Mouse (Mus musculus) lung, embryonic 14.5 days (tissue): Measurements from ENCODE around the gene Gm14214. TPM values are rescaled to one million over a fixed set of nuclear protein-coding genes. Genes with fewer than 3 reads are reported as not detected.

Experiments used
- ATAC-seq: fragments of 200-750 bp; cut with Nextera tagmentation; 2 replicates; pipeline ENCODE4 v1.8.0; 2017; ENCODE audit warnings: mild to moderate bottlenecking, moderate TSS enrichment, moderate library complexity; ENCODE audit not compliant: insufficient read depth
- DNase-seq: peaks from one replicate; pipeline ENCODE4 v3.0.0-alpha.2; 2015
- H3K27ac ChIP-seq: fragments of 300-500 bp; sonication (generic); 2 replicates; pipeline ENCODE4 v1.5.1; 2014; ENCODE audit warnings: low read depth, mild to moderate bottlenecking, moderate library complexity
- H3K27me3 ChIP-seq: fragments of 300-500 bp; sonication (generic); 2 replicates; pipeline ENCODE4 v1.6.1; 2014; ENCODE audit warnings: low read length, control low read depth; ENCODE audit not compliant: insufficient read depth
- H3K36me3 ChIP-seq: fragments of 300-500 bp; sonication (generic); 2 replicates; pipeline ENCODE4 v1.6.1; 2014; ENCODE audit warnings: control low read depth; ENCODE audit not compliant: insufficient read depth
- H3K4me1 ChIP-seq: fragments of 300-500 bp; sonication (generic); 2 replicates; pipeline ENCODE4 v1.6.1; 2014; ENCODE audit warnings: antibody characterized with exemption, control low read depth; ENCODE audit not compliant: insufficient read depth
- H3K4me2 ChIP-seq: fragments of 300-500 bp; sonication (generic); 2 replicates; pipeline ENCODE4 v1.6.1; 2014; ENCODE audit warnings: mild to moderate bottlenecking
- H3K4me3 ChIP-seq: fragments of 300-500 bp; sonication (generic); 2 replicates; pipeline ENCODE4 v1.5.1; 2014; ENCODE audit warnings: low read depth, low read length
- H3K9ac ChIP-seq: fragments of 300-500 bp; sonication (generic); 2 replicates; pipeline ENCODE4 v1.6.1; 2014
- H3K9me3 ChIP-seq: fragments of 300-500 bp; sonication (generic); 2 replicates; pipeline ENCODE4 v1.6.1; 2016; ENCODE audit warnings: low read depth, low read length, control low read depth
- CTCF ChIP-seq: IDR thresholded peaks from 2 replicates; pipeline ENCODE4 v1.5.1; 2016; ENCODE audit warnings: antibody characterized with exemption, low read depth
- WGBS: fragments of 180-500 bp; shearing (Covaris S2); extraction: QIAGEN DNeasy Blood & Tissue Kit; methylation state at CpG from one replicate; pipeline ENCODE4 v1.1.7; 2014; 5-methylcytosine and 5-hydroxymethylcytosine counted together
- polyA plus RNA-seq: library from polyadenylated mRNA; unstranded; fragments of >200 nt; fragmentation: Nextera tagmentation; extraction: Ambion mirVana; gene quantifications from 2 replicates; pipeline ENCODE4 v1.2.1, GENCODE M21; 2014

Gm14214 gene
- polyA plus RNA-seq, 1 experiment from 2014 or later = not detected

GRCm38 (mm10) chr2:154807689-154808088 lies 37.9 kb upstream of the Gm14214 start:
- Histone ChIP-seq H3K9me3 (no peaks in the 10 kb centered on the region), H3K9ac (no peak overlapping the region), H3K4me2 (no peak overlapping the region), H3K4me1 (peaks cover 7% of the 10 kb centered on the region; the same call in 1 of the 2 replicates), H3K36me3 (no peaks in the 10 kb centered on the region; the same call in 1 of the 2 replicates), H3K27me3 (no peaks in the 10 kb centered on the region), H3K27ac (no peak overlapping the region), H3K4me3 (no peak overlapping the region)
- WGBS = 17% methylated on average over 1 of the region's 1 CpGs
- no peak for ATAC-seq
- no peak for TF ChIP-seq CTCF
- no peak for DNase-seq

DNA sequence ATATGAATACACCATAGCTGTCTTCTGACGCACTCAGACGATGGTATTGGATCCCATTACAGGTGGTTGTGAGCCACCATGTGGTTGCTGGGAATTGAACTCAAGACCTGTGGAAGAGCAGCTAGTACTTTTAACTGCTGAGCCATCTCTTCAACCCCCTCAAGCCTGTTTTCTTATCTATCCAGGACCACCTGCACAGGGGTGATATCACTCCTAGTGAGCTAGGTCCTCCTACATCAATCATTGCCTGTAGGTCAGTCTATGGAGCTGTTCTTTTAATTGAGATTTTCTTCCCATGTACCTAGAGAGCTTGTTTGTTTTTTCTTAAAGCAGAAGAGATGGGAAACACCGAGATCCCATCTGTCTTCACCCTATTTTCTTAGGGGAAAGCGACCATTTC lies 34.0 kb upstream of the Gm14214 start:
- H3K4me3 ChIP-seq = no peak overlapping the region
- WGBS = 34% methylated on average over 4 of the region's 4 CpGs
- ATAC-seq (no peak), DNase-seq (no peak)
- H3K27me3 ChIP-seq = no peaks in the 10 kb centered on the region
- H3K4me1 ChIP-seq = peaks cover 3% of the 10 kb centered on the region; the same call in 1 of the 2 replicates
- H3K27ac ChIP-seq = no peak overlapping the region
- H3K4me2 ChIP-seq = no peak overlapping the region
- H3K9ac ChIP-seq = no peak overlapping the region
- H3K9me3 ChIP-seq = no peaks in the 10 kb centered on the region
- H3K36me3 ChIP-seq = peaks cover 4% of the 10 kb centered on the region; the same call in 1 of the 2 replicates
- TF ChIP-seq CTCF = no peak

- Histone ChIP-seq H3K9ac (no peak overlapping the region), H3K4me2 (no peak overlapping the region), H3K4me1 (peaks cover 3% of the 10 kb centered on the region; the same call in 1 of the 2 replicates), H3K36me3 (peaks cover 4% of the 10 kb centered on the region; the same call in 1 of the 2 replicates), H3K27me3 (no peaks in the 10 kb centered on the region), H3K27ac (no peak overlapping the region), H3K9me3 (no peaks in the 10 kb centered on the region), H3K4me3 (no peak overlapping the region)
- WGBS = 66% methylated on average over 1 of the region's 1 CpGs
- DNase-seq (peak; percentile 57), ATAC-seq (peak; percentile 63)
- no peak for TF ChIP-seq CTCF
Measured at GRCm38 (mm10) chr2:154803372-154803771, 33.5 kb upstream of the Gm14214 start.

DNA sequence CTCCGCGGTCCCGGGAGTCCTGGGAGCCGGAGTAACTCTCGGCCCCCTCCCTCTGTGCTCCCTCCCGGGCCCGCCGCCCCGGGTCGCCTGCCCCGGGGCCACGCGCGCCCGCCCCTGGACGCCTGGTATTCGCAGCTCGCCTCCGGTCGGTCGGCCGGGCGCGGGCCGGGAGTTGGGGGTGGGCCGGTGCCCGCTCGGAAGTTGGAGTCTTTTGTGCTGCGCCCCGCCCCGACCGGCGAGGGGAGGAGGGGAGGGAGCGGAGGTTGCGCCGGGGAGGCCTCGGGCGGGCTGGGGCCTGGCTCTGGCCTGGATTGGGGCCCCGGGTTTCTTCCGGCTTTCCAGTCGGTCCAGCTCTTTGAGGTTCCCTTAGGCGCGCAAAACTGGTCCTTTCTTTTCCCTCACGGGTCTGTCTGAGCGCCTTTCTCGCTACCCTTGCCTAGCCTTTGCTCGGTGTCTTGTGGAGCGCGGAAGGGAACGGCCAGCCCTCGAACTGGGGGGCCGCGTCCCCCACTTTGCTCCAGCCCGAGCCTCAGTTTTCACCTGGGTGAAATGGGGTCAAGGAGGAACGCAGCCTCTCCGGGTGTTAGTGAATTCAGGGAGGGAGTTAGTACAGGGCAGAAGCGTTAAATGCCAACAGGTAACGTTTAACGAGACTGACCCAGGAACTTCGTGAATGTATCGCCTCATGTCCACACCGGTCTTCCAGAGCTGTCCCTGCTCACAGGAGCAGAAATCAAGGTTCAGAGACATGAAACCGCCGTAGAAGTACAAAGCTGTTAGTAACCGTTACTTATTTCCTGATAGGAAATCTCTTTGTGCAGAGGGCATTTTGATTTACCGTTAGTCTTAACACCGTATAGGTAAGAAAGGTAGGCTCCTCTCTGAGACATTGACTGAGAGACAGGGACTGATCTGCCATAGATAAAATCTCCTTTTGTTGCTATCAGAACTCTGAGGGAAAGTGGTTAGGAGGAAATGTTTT lies 22.1 kb upstream of the Gm14214 start:
- Histone ChIP-seq H3K36me3 (0 out of 2 replicates have a peak, but pooled peaks cover 3% of the 10 kb centered on the region), H3K4me2 (peak overlapping the region; percentile 77), H3K27me3 (no peaks in the 10 kb centered on the region), H3K27ac (peak overlapping the region; percentile 98), H3K9ac (peak overlapping the region; percentile 93), H3K4me3 (peak overlapping the region; percentile 99), H3K4me1 (peaks cover 13% of the 10 kb centered on the region), H3K9me3 (no peaks in the 10 kb centered on the region)
- peak; percentile 37 for ATAC-seq
- under 1% methylated on average over 66 of the region's 67 CpGs for WGBS
- peak; percentile 83 for DNase-seq
- no peak for TF ChIP-seq CTCF

DNA sequence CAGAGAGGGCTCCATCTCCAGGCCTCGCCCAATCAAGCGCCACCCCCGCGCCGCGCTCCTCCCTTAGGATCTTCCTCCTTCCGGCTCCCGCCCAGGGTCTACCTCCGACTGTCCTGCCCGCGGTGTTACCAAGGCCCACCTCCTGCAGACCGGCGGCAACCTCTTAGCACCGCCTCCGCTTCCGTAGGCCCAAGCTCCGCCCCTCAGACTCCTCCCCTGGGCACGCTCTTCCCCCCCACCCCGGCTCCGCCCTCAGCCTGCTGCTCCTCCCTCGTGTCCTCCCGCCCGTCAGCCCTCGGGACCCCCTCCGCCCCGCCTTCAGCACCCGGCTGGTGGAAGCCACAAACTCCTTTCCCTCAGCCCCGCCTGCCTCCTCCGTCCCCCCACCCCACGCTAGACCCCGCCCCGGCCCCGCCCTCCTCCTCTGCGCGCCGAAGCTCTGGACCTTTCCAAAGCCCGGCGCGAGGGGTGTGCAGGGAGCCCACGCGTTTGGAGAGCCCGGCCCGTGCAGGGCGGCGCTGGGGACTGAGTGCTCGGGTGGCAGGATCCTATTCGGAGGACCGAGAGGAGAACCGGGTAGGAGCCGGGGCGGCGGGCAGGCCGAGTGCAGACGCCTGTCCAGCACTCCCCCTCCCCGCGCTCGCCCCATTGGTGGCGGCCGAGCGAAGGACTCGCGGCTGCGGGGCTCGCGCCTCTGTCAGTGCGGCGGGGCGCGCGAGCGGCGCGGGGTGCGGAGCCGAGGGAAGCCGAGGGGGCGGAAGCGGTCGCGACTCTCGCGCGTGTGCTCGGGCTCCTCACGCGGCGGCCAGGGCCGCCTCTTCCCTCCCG lies 21.0 kb upstream of the Gm14214 start, which contains the start of the genes Raly and a:
Raly (plus strand) TSS at position 441 of the 828 bp plus-strand sequence.
a (plus strand) TSS at position 747 of the 828 bp plus-strand sequence.
- ATAC-seq (peak; percentile 98), DNase-seq (peak; percentile 98)
- Histone ChIP-seq H3K9me3 (no peaks in the 10 kb centered on the region), H3K36me3 (0 out of 2 replicates have a peak, but pooled peaks cover 3% of the 10 kb centered on the region), H3K4me2 (peak within 1 kb of the TSS; percentile 77), H3K4me3 (peak within 1 kb of the TSS; percentile 99), H3K27me3 (no peaks in the 10 kb centered on the region), H3K27ac (peak within 1 kb of the TSS; percentile 98), H3K9ac (peak within 1 kb of the TSS; percentile 93), H3K4me1 (peaks cover 16% of the 10 kb centered on the region)
- peak; percentile 14 for TF ChIP-seq CTCF
- under 1% methylated on average over 84 of the region's 89 CpGs for WGBS

GRCm38 (mm10) chr2:154789977-154790655 lies 20.3 kb upstream of the Gm14214 start:
- H3K9ac ChIP-seq = peak overlapping the region; percentile 14
- H3K27ac ChIP-seq = peak overlapping the region; percentile 10; the same call in 1 of the 2 replicates
- no peaks in the 10 kb centered on the region for H3K27me3 ChIP-seq
- peak overlapping the region; percentile 99 for H3K4me3 ChIP-seq
- peaks cover 16% of the 10 kb centered on the region for H3K4me1 ChIP-seq
- H3K9me3 ChIP-seq = no peaks in the 10 kb centered on the region
- no peak; the same call in 1 of the 2 replicates for TF ChIP-seq CTCF
- H3K4me2 ChIP-seq = peak overlapping the region; percentile 62
- no peak for ATAC-seq
- 4% methylated on average over 14 of the region's 14 CpGs for WGBS
- H3K36me3 ChIP-seq = 0 out of 2 replicates have a peak, but pooled peaks cover 3% of the 10 kb centered on the region
- no peak for DNase-seq
